Mouse (Mus musculus) liver, postnatal 0 days (tissue): ENCODE measurements around the gene Pias1. TPM values are rescaled to one million over a fixed set of nuclear protein-coding genes. Genes with fewer than 3 reads are reported as not detected.

Experiments
- ATAC-seq: fragments of 200-750 bp; cut with Nextera tagmentation; 2 replicates; pipeline ENCODE4 v1.8.0; 2017; ENCODE audit warnings: mild to moderate bottlenecking, moderate library complexity
- DNase-seq: peaks from one replicate; pipeline ENCODE4 v3.0.0-alpha.2; 2016
- H3K27ac ChIP-seq: fragments of 300-500 bp; sonication (generic); 2 replicates; pipeline ENCODE4 v1.5.1; 2014; ENCODE audit warnings: antibody characterized with exemption, moderate library complexity, mild to moderate bottlenecking, low read depth
- H3K27me3 ChIP-seq: fragments of 300-500 bp; sonication (generic); 2 replicates; pipeline ENCODE4 v1.6.1; 2014; ENCODE audit warnings: low read length, control low read depth, mixed read lengths; ENCODE audit not compliant: insufficient read depth
- H3K36me3 ChIP-seq: fragments of 300-500 bp; sonication (generic); replicated peaks from 2 replicates; pipeline ENCODE4 v1.6.1; 2014; ENCODE audit warnings: mild to moderate bottlenecking, control low read depth, low read length, moderate library complexity, mixed read lengths; ENCODE audit not compliant: insufficient read depth
- H3K4me1 ChIP-seq: fragments of 300-500 bp; sonication (generic); 2 replicates; pipeline ENCODE4 v1.6.1; 2014; ENCODE audit warnings: antibody characterized with exemption, mild to moderate bottlenecking, control low read depth; ENCODE audit not compliant: insufficient read depth
- H3K4me2 ChIP-seq: fragments of 300-500 bp; sonication (generic); 2 replicates; pipeline ENCODE4 v1.6.1; 2014; ENCODE audit warnings: low read depth, mild to moderate bottlenecking, low read length, moderate library complexity, mixed read lengths
- H3K4me3 ChIP-seq: fragments of 300-500 bp; sonication (generic); 2 replicates; pipeline ENCODE4 v1.5.1; 2014; ENCODE audit warnings: low read depth, low read length
- H3K9ac ChIP-seq: fragments of 300-500 bp; sonication (generic); replicated peaks from 2 replicates; pipeline ENCODE4 v1.6.1; 2014; ENCODE audit warnings: mild to moderate bottlenecking, moderate library complexity
- H3K9me3 ChIP-seq: fragments of 300-500 bp; sonication (generic); 2 replicates; pipeline ENCODE4 v1.6.1; 2016; ENCODE audit warnings: mild to moderate bottlenecking, control low read depth, low read length, mixed read lengths
- CTCF ChIP-seq: sonication (generic); IDR thresholded peaks from 2 replicates; pipeline ENCODE4 v1.5.1; 2016; ENCODE audit warnings: antibody characterized with exemption, low read depth
- EP300 ChIP-seq: IDR thresholded peaks from 2 replicates; pipeline ENCODE4 v1.6.1; 2016; ENCODE audit warnings: antibody characterized with exemption, low read depth, mild to moderate bottlenecking
- WGBS: fragments of 180-500 bp; shearing (Covaris S2); extraction: QIAGEN DNeasy Blood & Tissue Kit; methylation state at CpG from one replicate; pipeline ENCODE4 v1.1.7; 2014; ENCODE audit not compliant: insufficient replicate concordance; 5-methylcytosine and 5-hydroxymethylcytosine counted together
- polyA plus RNA-seq: library from polyadenylated mRNA; unstranded; fragments of >200 nt; fragmentation: Nextera tagmentation; extraction: Ambion mirVana; gene quantifications from 2 replicates; pipeline ENCODE4 v1.2.1, GENCODE M21; 2015

Pias1 gene
- polyA plus RNA-seq, 1 experiment from 2014 or later, result 20.9 TPM

DNA sequence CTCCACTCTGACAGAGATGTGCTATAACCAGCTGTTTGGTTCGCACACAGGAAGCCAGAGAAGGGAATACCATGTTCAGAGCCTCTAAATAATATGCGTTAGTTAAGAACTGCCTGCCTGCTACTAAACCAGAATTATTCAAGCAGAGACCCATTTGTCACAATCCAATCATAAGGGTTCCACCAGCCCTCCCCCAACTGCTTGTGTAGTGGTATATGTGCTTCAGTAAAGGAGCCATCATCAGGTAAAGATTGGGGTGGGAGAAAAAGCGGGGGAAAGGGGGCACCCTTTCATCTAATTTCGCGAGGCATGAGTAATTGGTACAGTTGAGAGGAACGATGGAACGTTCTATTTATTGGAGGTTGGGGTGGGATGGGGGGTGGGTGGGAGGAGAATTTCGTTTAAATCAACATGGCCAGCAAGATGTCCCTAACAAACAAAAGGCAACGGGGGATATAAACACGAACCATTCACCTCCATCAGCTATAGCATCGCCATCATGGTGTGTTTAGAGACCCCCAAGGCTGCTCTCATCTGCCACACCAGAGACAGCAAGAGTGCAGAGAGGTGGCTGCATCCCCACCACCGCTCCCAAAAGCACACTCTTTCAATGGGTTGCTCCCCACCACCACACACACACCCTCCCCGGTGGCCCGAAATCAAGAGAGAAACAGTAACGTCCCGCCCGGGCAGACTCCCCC lies 8.1 kb downstream of the Pias1 start:
- TF ChIP-seq EP300, result no peak
- TF ChIP-seq CTCF, result no peak
- peak overlapping the region; percentile 94 for H3K4me2 ChIP-seq
- H3K9ac ChIP-seq, result peak overlapping the region; percentile 97
- H3K27me3 ChIP-seq, result no peaks in the 10 kb centered on the region
- DNase-seq, result no peak
- H3K4me3 ChIP-seq, result peak overlapping the region; percentile 91
- WGBS, result 3% methylated on average over 17 of the region's 17 CpGs
- H3K27ac ChIP-seq, result peak overlapping the region; percentile 96
- H3K9me3 ChIP-seq, result no peaks in the 10 kb centered on the region
- H3K36me3 ChIP-seq, result no peaks in the 10 kb centered on the region
- ATAC-seq, result no peak
- peaks cover 11% of the 10 kb centered on the region for H3K4me1 ChIP-seq

DNA sequence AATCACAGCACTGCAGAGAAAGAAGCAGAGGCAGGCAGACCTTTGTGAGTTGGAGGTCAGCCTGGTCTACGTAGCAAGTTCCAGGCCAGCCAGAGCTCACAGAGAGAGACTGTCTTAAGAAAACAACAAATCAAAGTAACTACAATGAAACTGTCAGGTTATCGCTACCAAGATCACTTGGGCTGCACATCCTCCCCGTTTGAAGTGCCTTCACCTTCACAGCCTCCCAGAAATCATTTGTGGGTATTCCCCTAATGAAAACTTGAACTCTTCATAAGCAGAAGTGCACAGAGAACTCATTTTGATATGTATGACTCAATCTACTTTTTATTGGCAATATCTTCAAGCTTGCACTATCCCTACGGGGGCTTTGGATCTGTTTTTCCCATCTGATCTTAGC lies 10.6 kb downstream of the Pias1 start:
- peaks cover 16% of the 10 kb centered on the region for H3K4me1 ChIP-seq
- H3K9ac ChIP-seq, result no peak overlapping the region
- H3K27me3 ChIP-seq, result no peaks in the 10 kb centered on the region
- no peak overlapping the region for H3K4me2 ChIP-seq
- ATAC-seq, result no peak
- DNase-seq, result no peak
- no peak overlapping the region for H3K27ac ChIP-seq
- WGBS, result 73% methylated on average over 4 of the region's 4 CpGs
- TF ChIP-seq EP300 (no peak), CTCF (no peak)
- no peak overlapping the region for H3K4me3 ChIP-seq
- no peaks in the 10 kb centered on the region for H3K9me3 ChIP-seq
- peaks cover 2% of the 10 kb centered on the region; the same call in 1 of the 2 replicates for H3K36me3 ChIP-seq

DNA sequence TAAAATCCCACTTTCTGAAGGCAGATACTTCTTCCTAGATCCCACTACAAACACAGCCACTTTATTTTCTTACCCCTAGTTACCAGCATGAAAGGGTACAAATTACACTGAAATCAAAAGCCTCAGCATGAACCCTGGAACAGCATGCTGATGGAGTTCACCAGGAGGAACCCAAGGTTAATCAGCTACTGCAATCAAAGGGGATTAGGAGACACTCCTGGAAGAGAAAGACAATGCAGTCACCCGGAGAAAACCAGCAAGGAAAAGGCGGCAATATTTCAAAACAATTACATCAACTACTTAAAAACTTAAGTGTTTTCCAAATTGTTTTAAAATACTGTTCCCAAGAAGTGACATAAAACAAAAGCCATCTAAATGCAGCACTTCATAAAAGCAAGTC lies 11.9 kb downstream of the Pias1 start:
- Histone ChIP-seq H3K36me3 (peaks cover 2% of the 10 kb centered on the region; the same call in 1 of the 2 replicates), H3K9me3 (no peaks in the 10 kb centered on the region), H3K27ac (no peak overlapping the region), H3K27me3 (no peaks in the 10 kb centered on the region), H3K4me1 (peaks cover 18% of the 10 kb centered on the region), H3K9ac (no peak overlapping the region), H3K4me2 (no peak overlapping the region), H3K4me3 (no peak overlapping the region)
- DNase-seq (no peak), ATAC-seq (no peak)
- TF ChIP-seq EP300 (no peak), CTCF (no peak)
- WGBS, result 66% methylated on average over 2 of the region's 2 CpGs

DNA sequence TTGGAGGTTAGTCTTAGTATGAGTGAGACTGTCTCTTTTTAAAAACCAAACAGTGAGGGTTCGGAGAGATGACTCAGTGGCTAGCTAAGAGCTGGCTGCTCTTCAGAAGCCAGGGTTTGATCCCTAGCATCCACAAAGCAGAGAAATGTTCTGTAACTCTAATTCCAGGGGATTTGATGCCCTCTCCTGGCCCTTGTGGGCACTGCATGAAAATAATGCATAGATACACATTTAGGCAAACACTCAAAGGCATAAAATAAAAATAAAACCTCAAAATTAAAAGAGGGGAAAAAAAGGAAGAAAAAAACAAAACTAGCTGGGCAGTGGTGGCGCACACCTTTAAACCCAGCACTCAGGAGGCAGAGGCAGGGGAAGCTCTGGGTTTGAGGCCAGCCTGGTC lies 13.3 kb downstream of the Pias1 start:
- WGBS, result 89% methylated on average over 2 of the region's 2 CpGs
- H3K4me3 ChIP-seq, result no peak overlapping the region
- no peak overlapping the region for H3K9ac ChIP-seq
- no peak overlapping the region for H3K4me2 ChIP-seq
- H3K27me3 ChIP-seq, result no peaks in the 10 kb centered on the region
- H3K4me1 ChIP-seq, result peaks cover 17% of the 10 kb centered on the region
- peak; percentile 54 for TF ChIP-seq CTCF
- no peak for TF ChIP-seq EP300
- no peak for ATAC-seq
- H3K36me3 ChIP-seq, result peaks cover 2% of the 10 kb centered on the region; the same call in 1 of the 2 replicates
- DNase-seq, result peak; percentile 34
- no peaks in the 10 kb centered on the region for H3K9me3 ChIP-seq
- no peak overlapping the region for H3K27ac ChIP-seq

DNA sequence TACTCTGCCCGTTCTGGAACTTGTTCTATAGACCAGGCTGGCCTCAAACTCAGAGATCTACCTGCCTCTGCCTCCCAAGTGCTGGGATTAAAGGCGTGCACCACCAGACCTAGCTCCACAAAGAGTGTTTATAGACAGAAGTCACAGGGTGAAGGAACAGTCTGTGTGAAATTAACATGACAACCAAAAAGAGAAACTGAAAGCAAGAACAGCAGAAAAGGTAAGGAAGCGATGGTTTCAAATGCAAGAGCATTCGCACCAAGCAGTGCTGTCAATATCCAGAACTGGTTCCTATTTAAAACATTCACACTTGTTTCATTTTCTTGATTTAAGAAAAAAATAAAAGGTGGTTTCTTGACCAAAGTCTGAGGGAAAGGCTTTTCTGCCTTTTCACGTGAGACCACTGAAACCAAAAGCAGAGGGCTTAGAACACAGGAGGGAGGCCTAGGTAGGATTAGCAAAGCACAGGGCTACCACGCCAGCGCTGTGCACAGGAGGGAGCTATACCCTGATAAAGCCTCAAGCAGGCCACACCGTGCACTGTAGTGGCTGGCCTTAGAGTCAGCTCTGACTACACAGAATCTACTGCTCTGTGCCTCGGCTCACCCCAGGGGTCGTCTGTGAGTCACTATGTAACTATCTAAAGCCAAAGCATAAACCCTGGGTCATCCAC lies 15.5 kb downstream of the Pias1 start:
- no peak overlapping the region for H3K9ac ChIP-seq
- H3K4me3 ChIP-seq, result no peak overlapping the region
- TF ChIP-seq CTCF (peak; percentile 59), EP300 (no peak)
- ATAC-seq (peak; percentile 84), DNase-seq (peak; percentile 57)
- peaks cover 11% of the 10 kb centered on the region for H3K4me1 ChIP-seq
- H3K9me3 ChIP-seq, result no peaks in the 10 kb centered on the region
- peaks cover 2% of the 10 kb centered on the region; the same call in 1 of the 2 replicates for H3K36me3 ChIP-seq
- no peaks in the 10 kb centered on the region for H3K27me3 ChIP-seq
- WGBS, result 42% methylated on average over 10 of the region's 10 CpGs
- H3K4me2 ChIP-seq, result peak overlapping the region; percentile 43
- 0 out of 2 replicates have a peak overlapping the region, but pooled peaks have one; percentile 49 for H3K27ac ChIP-seq

DNA sequence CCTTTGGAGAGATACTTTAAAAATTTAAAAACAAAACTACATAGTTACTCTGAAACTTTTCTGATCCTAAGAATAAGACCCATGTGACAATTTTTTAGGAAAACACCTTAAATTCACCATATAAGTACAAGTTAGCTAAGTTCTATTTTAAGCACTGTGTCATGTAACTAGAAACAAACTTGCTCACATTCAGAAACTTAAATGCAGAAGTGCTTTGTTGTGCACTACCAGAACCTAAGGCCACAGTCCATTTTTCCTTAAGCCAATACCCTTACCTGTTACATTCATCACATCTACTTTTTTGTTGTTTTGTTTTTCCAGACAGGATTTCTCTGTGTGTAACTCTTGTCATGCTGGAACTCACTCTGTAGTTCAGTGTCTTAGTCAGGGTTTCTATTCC lies 17.4 kb downstream of the Pias1 start:
- H3K9me3 ChIP-seq, result no peaks in the 10 kb centered on the region
- DNase-seq, result no peak
- H3K9ac ChIP-seq, result no peak overlapping the region
- H3K36me3 ChIP-seq, result peaks cover 2% of the 10 kb centered on the region; the same call in 1 of the 2 replicates
- ATAC-seq, result no peak
- no peaks in the 10 kb centered on the region for H3K27me3 ChIP-seq
- TF ChIP-seq EP300, result no peak
- TF ChIP-seq CTCF, result no peak
- no peak overlapping the region for H3K4me3 ChIP-seq
- H3K4me1 ChIP-seq, result peaks cover 11% of the 10 kb centered on the region
- no peak overlapping the region for H3K27ac ChIP-seq
- H3K4me2 ChIP-seq, result no peak overlapping the region
